18 mouse cellular contexts compared by ENCODE assay signal in genomic region chr8:119353659-119354023, GRCm38 (mm10). TPM values are rescaled to one million over a fixed set of nuclear protein-coding genes. Genes with fewer than 3 reads are reported as not detected.
DNase-seq lines count a peak whose midpoint lies in the region; ATAC-seq and TF ChIP-seq lines count a peak whose summit lies in the region.
"Had no signal": no experiment of that assay in that cellular context is flagged by ENCODE, and none has a peak within 500 bp of the region (broad histone marks: within the 10 kb centered on the region; RNA-seq: fewer than 3 reads in every experiment).

No protein-coding gene starts in this region.

- H3K4me2 ChIP-seq in liver, embryonic 14.5 days (ENCODE audit: low read depth): no peak overlapping the region
- H3K4me2 ChIP-seq in heart, embryonic 11.5 days: no peak overlapping the region
- H3K4me2 ChIP-seq: embryonic facial prominence, embryonic 12.5 days; forebrain, embryonic 12.5 days; heart, embryonic 13.5 days had no signal

- H3K4me3 ChIP-seq in liver, embryonic 14.5 days (ENCODE audit: insufficient read depth in 1 of 2, low read depth in 2 of 2, low read length in 2 of 2): no peak overlapping the region
- no peak overlapping the region for H3K4me3 ChIP-seq in heart, embryonic 11.5 days (ENCODE audit: low read depth, low read length)
- no peak overlapping the region for H3K4me3 ChIP-seq in kidney, adult 2 months (ENCODE audit: insufficient read depth, low read depth, low read length)
- H3K4me3 ChIP-seq: embryonic facial prominence, embryonic 12.5 days; forebrain, embryonic 12.5 days; heart, adult 2 months; heart, embryonic 13.5 days had no signal

- no peak overlapping the region for H3K27ac ChIP-seq in liver, embryonic 14.5 days
- no peak overlapping the region for H3K27ac ChIP-seq in heart, embryonic 11.5 days (ENCODE audit: low read depth, low read length)
- no peak overlapping the region for H3K27ac ChIP-seq in kidney, adult 2 months (ENCODE audit: insufficient read depth, low read depth, low read length)
- H3K27ac ChIP-seq: embryonic facial prominence, embryonic 12.5 days; forebrain, embryonic 12.5 days; heart, adult 2 months; heart, embryonic 13.5 days had no signal

- H3K9me3 ChIP-seq in liver, embryonic 14.5 days (ENCODE audit: control insufficient read depth, low read length): no peaks in the 10 kb centered on the region
- H3K9me3 ChIP-seq in heart, embryonic 11.5 days (replicated peaks; ENCODE audit: control insufficient read depth, low read length): no peaks in the 10 kb centered on the region
- H3K9me3 ChIP-seq: embryonic facial prominence, embryonic 12.5 days; forebrain, embryonic 12.5 days; heart, embryonic 13.5 days had no signal

- H3K4me1 ChIP-seq in liver, embryonic 14.5 days (replicated peaks; ENCODE audit: control insufficient read depth in 2 of 2, insufficient read depth in 2 of 2, low read length in 1 of 2): peaks cover 6 to 22% of the 10 kb centered on the region in 2 experiments
- H3K4me1 ChIP-seq in heart, embryonic 11.5 days (ENCODE audit: control insufficient read depth, insufficient read depth, low read length): 0 out of 2 replicates have a peak, but pooled peaks cover 3% of the 10 kb centered on the region
- no peaks in the 10 kb centered on the region for H3K4me1 ChIP-seq in kidney, adult 2 months (ENCODE audit: control insufficient read depth, insufficient read depth, low read length)
- H3K4me1 ChIP-seq: forebrain, embryonic 12.5 days had no signal

- WGBS in liver, embryonic 14.5 days (ENCODE audit: insufficient replicate concordance): 19% methylated on average over 6 of the region's 6 CpGs
- 80% methylated on average over 6 of the region's 6 CpGs for WGBS in heart, embryonic 11.5 days (ENCODE audit: insufficient replicate concordance)
- WGBS in kidney, adult 2 months: 84% methylated on average over 6 of the region's 6 CpGs

- no peak for DNase-seq in liver, embryonic 14.5 days (ENCODE audit: low read depth in 3 of 3, low spot score in 3 of 3)
- DNase-seq in frontal cortex, postnatal 25 days (ENCODE audit: low spot score in 2 of 2): no peak
- no peak for DNase-seq in kidney, adult 2 months
- DNase-seq: adrenal gland, adult 8-10 months; adrenal gland, postnatal 36 days; cerebellum, adult 11 months; cerebellum, adult 8-10 months; gastrocnemius, postnatal 14 days; heart, adult 2 months; heart, postnatal 36 days had no signal

- 0 out of 2 replicates have a peak, but pooled peaks have one; percentile 50 for ATAC-seq in erythroblast, adult 5-6 weeks (replicated peaks; ENCODE audit: low FRiP score, poor library complexity, severe bottlenecking)
- ATAC-seq in liver, embryonic 14.5 days (ENCODE audit: insufficient read depth): peak; percentile 40
- ATAC-seq in megakaryocyte progenitor cell, adult 5-6 weeks (replicated peaks; ENCODE audit: poor library complexity): peak; percentile 25; the same call in 1 of the 2 replicates
- no peak for ATAC-seq in heart, embryonic 11.5 days (replicated peaks; ENCODE audit: insufficient number of reproducible peaks, low FRiP score, low TSS enrichment)
- ATAC-seq: forebrain, embryonic 16.5 days; hindbrain, embryonic 16.5 days had no signal

- no peak for TF ChIP-seq EP300 in liver, embryonic 14.5 days (IDR thresholded peaks at IDR 0.05; ENCODE audit: low read depth)

- TF ChIP-seq POLR2A in kidney, adult 2 months (IDR thresholded peaks at IDR 0.05; ENCODE audit: low read depth, low read length): no peak

- no peak for TF ChIP-seq CTCF in liver, embryonic 14.5 days (IDR thresholded peaks at IDR 0.05; ENCODE audit: low read depth)
- TF ChIP-seq CTCF in kidney, adult 2 months (conservative IDR thresholded peaks at IDR 0.05; ENCODE audit: insufficient read depth, insufficient read length, low read depth, low read length): no peak

- H3K9ac ChIP-seq in liver, embryonic 14.5 days (replicated peaks): no peak overlapping the region
- no peak overlapping the region for H3K9ac ChIP-seq in heart, embryonic 11.5 days (ENCODE audit: low read depth, low read length)
- H3K9ac ChIP-seq: embryonic facial prominence, embryonic 12.5 days; forebrain, embryonic 12.5 days; heart, embryonic 13.5 days had no signal

- peaks cover 4% of the 10 kb centered on the region for H3K36me3 ChIP-seq in liver, embryonic 14.5 days (replicated peaks; ENCODE audit: control insufficient read depth, insufficient read depth, low read depth)
- H3K36me3 ChIP-seq in heart, embryonic 11.5 days (ENCODE audit: control insufficient read depth, insufficient read depth, low read length): peaks cover 9% of the 10 kb centered on the region; the same call in 1 of the 2 replicates
- H3K36me3 ChIP-seq in kidney, adult 2 months (ENCODE audit: control insufficient read depth, insufficient read depth, low read length): no peaks in the 10 kb centered on the region

- H3K27me3 ChIP-seq in liver, embryonic 14.5 days (ENCODE audit: control insufficient read depth, insufficient read depth, low read length): no peaks in the 10 kb centered on the region
- H3K27me3 ChIP-seq in heart, embryonic 11.5 days (ENCODE audit: control insufficient read depth, insufficient read depth, low read length): no peaks in the 10 kb centered on the region
- H3K27me3 ChIP-seq in kidney, adult 2 months (replicated peaks; ENCODE audit: control insufficient read depth, insufficient read depth, low read length): no peaks in the 10 kb centered on the region
- H3K27me3 ChIP-seq: embryonic facial prominence, embryonic 12.5 days; forebrain, embryonic 12.5 days; heart, embryonic 13.5 days had no signal

RNA-seq across cellular contexts. Expression of gene Hsbp1, which starts 9.4 kb away (rescaled TPM):
- total RNA-seq in erythroblast, adult 5-6 weeks (2015; ENCODE audit: low replicate concordance): 28.6 and 34.9 TPM in 2 replicates
- 23.7 and 25.0 TPM in 2 replicates for total RNA-seq in erythroblast, adult 5-6 weeks (2017; ENCODE audit: low replicate concordance)
- polyA plus RNA-seq in liver, embryonic 14.5 days (2012; rRNA removed): 29.8 and 54.1 TPM in 2 replicates
- polyA plus RNA-seq in liver, embryonic 14.5 days (2014; fragmentation: Nextera tagmentation; extraction: Ambion mirVana): 78.0 and 79.4 TPM in 2 replicates
- total RNA-seq in megakaryocyte progenitor cell, adult 5-6 weeks (2015): 162 TPM in 2 replicates
- 82.7 and 83.3 TPM in 2 replicates for total RNA-seq in megakaryocyte progenitor cell, adult 5-6 weeks (2017)
- polyA plus RNA-seq in heart, embryonic 11.5 days (2014; fragmentation: Nextera tagmentation; extraction: Ambion mirVana): 276 and 298 TPM in 2 replicates
- 161 and 203 TPM in 2 replicates for polyA plus RNA-seq in kidney, adult 2 months (2012; rRNA removed)

RNA-seq across cellular contexts. Expression of gene Mlycd, which starts 41.0 kb away (rescaled TPM):
- total RNA-seq in erythroblast, adult 5-6 weeks (2015; ENCODE audit: low replicate concordance): 2.7 TPM in 1 of 2 replicates, not detected in the other
- 1.3 and 1.8 TPM in 2 replicates for total RNA-seq in erythroblast, adult 5-6 weeks (2017; ENCODE audit: low replicate concordance)
- polyA plus RNA-seq in liver, embryonic 14.5 days (2012; rRNA removed): 6.0 and 6.4 TPM in 2 replicates
- 8.1 and 9.6 TPM in 2 replicates for polyA plus RNA-seq in liver, embryonic 14.5 days (2014; fragmentation: Nextera tagmentation; extraction: Ambion mirVana)
- total RNA-seq in megakaryocyte progenitor cell, adult 5-6 weeks (2015): 6.4 and 7.7 TPM in 2 replicates
- 6.5 and 7.8 TPM in 2 replicates for total RNA-seq in megakaryocyte progenitor cell, adult 5-6 weeks (2017)
- 14.2 and 19.0 TPM in 2 replicates for polyA plus RNA-seq in heart, embryonic 11.5 days (2014; fragmentation: Nextera tagmentation; extraction: Ambion mirVana)
- polyA plus RNA-seq in kidney, adult 2 months (2012; rRNA removed): 48.2 and 55.6 TPM in 2 replicates
